Mouse (Mus musculus): Measurements from ENCODE around the gene Eloa. TPM values are rescaled to one million over a fixed set of nuclear protein-coding genes. Genes with fewer than 3 reads are reported as not detected.

The Eloa gene
- polyA plus RNA-seq, 1 experiment from 2014 or later: 79.3 TPM

DNA sequence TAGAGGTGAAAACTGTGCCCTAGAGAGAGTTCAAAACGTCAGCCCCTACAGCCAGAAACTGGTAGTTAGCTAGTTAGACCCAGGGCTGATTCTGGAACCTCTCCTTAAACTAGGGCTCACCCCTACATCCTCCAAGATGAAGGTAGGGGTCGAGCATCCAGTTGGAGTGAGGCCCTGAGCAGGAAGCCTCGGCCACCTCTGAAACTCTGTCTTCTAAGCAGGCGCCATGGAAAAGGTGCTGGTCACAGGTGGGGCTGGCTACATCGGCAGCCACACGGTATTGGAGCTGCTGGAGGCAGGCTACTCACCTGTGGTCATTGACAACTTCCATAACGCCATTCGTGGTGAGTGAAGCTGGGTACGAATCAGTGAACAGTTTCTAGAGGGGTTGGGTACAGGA lies 56.5 kb downstream of the Eloa start:
- Histone ChIP-seq H3K27ac (peak overlapping the region; percentile 73), H3K79me2 (ENCODE audit: inconsistent target) (no peaks in the 10 kb centered on the region; the same call in 1 of the 2 replicates), H3K36me3 (ENCODE audit: inconsistent target) (peaks cover 32% of the 10 kb centered on the region), H3K4me3 (ENCODE audit: inconsistent target) (peak overlapping the region; percentile 88; the same call in 1 of the 2 replicates)
- WGBS (ENCODE audit: missing documents): 84% methylated on average over 8 of the region's 9 CpGs

- H3K27ac ChIP-seq: peak overlapping the region; percentile 73
- WGBS (ENCODE audit: missing documents): 5% methylated on average over 12 of the region's 12 CpGs
- no peaks in the 10 kb centered on the region for H3K79me2 ChIP-seq (ENCODE audit: inconsistent target)
- peaks cover 32% of the 10 kb centered on the region for H3K36me3 ChIP-seq (ENCODE audit: inconsistent target)
- H3K4me3 ChIP-seq (ENCODE audit: inconsistent target): peak overlapping the region; percentile 88
Measured at GRCm38 (mm10) chr4:135964426-135964825, 57.1 kb downstream of the Eloa start.

GRCm38 (mm10) chr4:135963457-135964193 lies 57.9 kb downstream of the Eloa start, which contains the start of gene Gale:
TSS of gene Gale (plus strand) at chr4:135963727.
- under 1% methylated on average over 55 of the region's 56 CpGs for WGBS (ENCODE audit: missing documents)
- H3K79me2 ChIP-seq (ENCODE audit: inconsistent target): no peaks in the 10 kb centered on the region
- H3K27ac ChIP-seq: peak within 1 kb of the TSS; percentile 84
- H3K36me3 ChIP-seq (ENCODE audit: inconsistent target): peaks cover 32% of the 10 kb centered on the region
- peak within 1 kb of the TSS; percentile 88 for H3K4me3 ChIP-seq (ENCODE audit: inconsistent target)

GRCm38 (mm10) chr4:135962946-135963345 lies 58.6 kb downstream of the Eloa start:
- Histone ChIP-seq H3K27ac (peak overlapping the region; percentile 84), H3K36me3 (ENCODE audit: inconsistent target) (peaks cover 39% of the 10 kb centered on the region), H3K79me2 (ENCODE audit: inconsistent target) (no peaks in the 10 kb centered on the region), H3K4me3 (ENCODE audit: inconsistent target) (peak overlapping the region; percentile 88)
- WGBS (ENCODE audit: missing documents): 2% methylated on average over 13 of the region's 15 CpGs

GRCm38 (mm10) chr4:135962198-135962597 lies 59.4 kb downstream of the Eloa start:
- no peak overlapping the region for H3K27ac ChIP-seq
- no peaks in the 10 kb centered on the region for H3K79me2 ChIP-seq (ENCODE audit: inconsistent target)
- 89% methylated on average over 5 of the region's 7 CpGs for WGBS (ENCODE audit: missing documents)
- H3K4me3 ChIP-seq (ENCODE audit: inconsistent target): no peak overlapping the region
- H3K36me3 ChIP-seq (ENCODE audit: inconsistent target): peaks cover 47% of the 10 kb centered on the region

DNA sequence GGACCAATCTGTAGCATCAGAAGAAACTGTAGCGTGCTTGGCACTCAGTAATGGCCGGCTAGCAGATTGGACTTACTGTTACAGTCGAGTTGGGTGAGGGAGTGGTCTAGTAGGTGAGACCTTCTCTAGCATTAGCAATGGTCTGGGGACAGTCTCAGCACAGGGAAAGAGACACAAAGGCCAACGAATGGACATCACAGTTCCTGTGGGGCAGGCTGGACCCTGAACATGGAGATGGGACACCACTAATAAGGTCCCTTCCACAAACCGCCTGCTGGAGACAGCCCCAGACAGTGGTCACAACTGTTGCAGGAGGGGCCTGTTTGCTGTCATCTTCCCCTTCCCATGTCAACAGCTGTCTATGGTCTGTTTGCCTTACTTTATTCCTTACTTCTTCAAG lies 59.9 kb downstream of the Eloa start:
- 94% methylated on average over 5 of the region's 5 CpGs for whole genome bisulfite sequencing (ENCODE audit: missing documents)
- no peak overlapping the region for H3K27ac ChIP-seq

DNA sequence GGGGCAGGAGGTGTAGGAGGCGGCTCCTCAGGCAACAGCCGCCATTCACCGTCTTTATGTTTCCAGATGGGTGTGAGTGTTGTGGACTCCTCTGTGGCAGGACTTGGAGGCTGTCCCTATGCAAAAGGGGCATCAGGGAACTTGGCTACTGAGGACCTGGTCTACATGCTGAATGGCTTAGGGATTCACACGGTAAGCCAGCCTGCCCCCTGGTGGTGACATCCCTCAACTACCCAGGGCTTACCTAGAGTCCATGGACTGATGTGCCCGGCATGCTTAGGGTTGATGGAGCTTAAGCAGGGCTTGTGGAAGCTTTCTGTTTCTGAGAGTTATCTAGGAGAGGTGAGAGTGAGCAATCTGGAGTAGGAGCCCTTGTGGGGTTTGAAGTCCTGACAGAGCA lies 60.8 kb downstream of the Eloa start:
- Histone ChIP-seq H3K79me2 (ENCODE audit: inconsistent target) (peaks cover 1% of the 10 kb centered on the region; the same call in 1 of the 2 replicates), H3K27ac (no peak overlapping the region), H3K36me3 (ENCODE audit: inconsistent target) (peaks cover 56% of the 10 kb centered on the region), H3K4me3 (ENCODE audit: inconsistent target) (no peak overlapping the region)
- WGBS (ENCODE audit: missing documents): 47% methylated on average over 4 of the region's 5 CpGs

More for the DNA sequence above, 59.9 kb downstream of the Eloa start:
- Histone ChIP-seq H3K36me3 (ENCODE audit: inconsistent target) (peaks cover 48% of the 10 kb centered on the region), H3K79me2 (ENCODE audit: inconsistent target) (no peaks in the 10 kb centered on the region; the same call in 1 of the 2 replicates), H3K4me3 (ENCODE audit: inconsistent target) (no peak overlapping the region)

DNA sequence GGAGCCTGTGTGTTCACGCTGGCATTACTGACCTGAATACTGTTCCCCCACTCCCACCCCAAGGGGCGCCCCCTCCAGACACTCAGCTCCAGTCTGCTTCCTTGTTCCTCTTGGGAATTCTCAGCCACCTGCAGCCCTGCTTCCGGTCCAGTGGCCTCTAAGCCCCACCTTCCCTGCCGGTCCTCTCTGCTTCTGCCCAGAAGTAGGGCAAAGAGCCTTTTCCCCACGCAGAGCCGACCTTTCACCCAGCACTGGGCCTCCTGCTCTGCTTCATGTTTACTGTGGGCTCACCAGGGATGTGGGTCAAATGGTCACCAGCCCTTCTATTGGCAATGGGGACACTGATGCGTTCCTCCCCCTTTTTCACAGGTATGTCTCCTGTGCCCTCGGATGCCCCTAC lies 63.2 kb downstream of the Eloa start:
- no peak overlapping the region for H3K27ac ChIP-seq
- peaks cover 72% of the 10 kb centered on the region for H3K36me3 ChIP-seq (ENCODE audit: inconsistent target)
- WGBS (ENCODE audit: missing documents): 95% methylated on average over 8 of the region's 8 CpGs
- H3K4me3 ChIP-seq (ENCODE audit: inconsistent target): no peak overlapping the region
- H3K79me2 ChIP-seq (ENCODE audit: inconsistent target): peaks cover 15% of the 10 kb centered on the region; the same call in 1 of the 2 replicates

DNA sequence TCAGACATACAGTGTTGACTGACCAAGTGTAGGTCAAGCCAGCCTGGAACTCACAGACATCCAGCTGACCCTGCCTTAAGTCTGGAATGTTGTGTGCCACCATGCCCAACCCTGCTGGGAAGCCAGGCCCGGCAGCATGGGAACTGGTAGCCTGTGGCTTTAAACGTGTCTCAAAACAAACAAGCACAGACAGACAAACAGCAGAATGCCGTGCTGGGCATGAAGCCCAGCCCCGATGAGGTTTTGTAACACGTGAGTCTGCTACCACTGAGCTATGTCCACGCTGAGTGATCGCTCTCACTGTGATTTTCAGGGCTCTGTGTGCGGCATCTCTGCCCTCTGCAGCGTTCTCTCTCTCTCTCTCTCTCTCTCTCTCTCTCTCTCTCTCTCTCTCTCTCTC lies 65.7 kb downstream of the Eloa start:
- no peak overlapping the region for H3K4me3 ChIP-seq (ENCODE audit: inconsistent target)
- WGBS (ENCODE audit: missing documents): 97% methylated on average over 9 of the region's 9 CpGs
- no peak overlapping the region for H3K27ac ChIP-seq
- peaks cover 37% of the 10 kb centered on the region for H3K79me2 ChIP-seq (ENCODE audit: inconsistent target)
- peaks cover 84% of the 10 kb centered on the region for H3K36me3 ChIP-seq (ENCODE audit: inconsistent target)

GRCm38 (mm10) chr4:135954241-135954640 lies 67.3 kb downstream of the Eloa start:
- no peak overlapping the region for H3K27ac ChIP-seq
- peaks cover 53% of the 10 kb centered on the region for H3K79me2 ChIP-seq (ENCODE audit: inconsistent target)
- H3K36me3 ChIP-seq (ENCODE audit: inconsistent target): peaks cover 78% of the 10 kb centered on the region
- WGBS (ENCODE audit: missing documents): 45% methylated on average over 2 of the region's 2 CpGs
- no peak overlapping the region for H3K4me3 ChIP-seq (ENCODE audit: inconsistent target)

Other genes with a start within 250 kb of the Eloa start
- gene Srsf10, start 166.0 kb downstream of the Eloa start, polyA plus RNA-seq (2018): 50.4 to 69.4 TPM (median 56.2 TPM) in 3 replicates
- 74.9 to 124 TPM (median 112 TPM) in 3 replicates for gene Pnrc2, start 147.9 kb downstream of the Eloa start, polyA plus RNA-seq (2018)
- gene Cnr2, start 126.4 kb downstream of the Eloa start, polyA plus RNA-seq (2018): 9.0 to 20.9 TPM (median 11.2 TPM) in 3 replicates
- 158 to 239 TPM (median 178 TPM) in 3 replicates for gene Fuca1, start 101.0 kb downstream of the Eloa start, polyA plus RNA-seq (2018)
- 34.9 to 87.9 TPM (median 66.0 TPM) in 3 replicates for gene Hmgcl, start 75.3 kb downstream of the Eloa start, polyA plus RNA-seq (2018)
- 3.5 to 12.3 TPM (median 7.7 TPM) in 3 replicates for gene Gale, start 58.0 kb downstream of the Eloa start, polyA plus RNA-seq (2018)
- 41.4 to 77.2 TPM (median 65.0 TPM) in 3 replicates for gene Lypla2, start 49.1 kb downstream of the Eloa start, polyA plus RNA-seq (2018)
- gene Pithd1, start 34.5 kb downstream of the Eloa start, polyA plus RNA-seq (2018): 21.2 to 24.6 TPM (median 22.0 TPM) in 3 replicates
- 697 to 1,008 TPM (median 879 TPM) in 3 replicates for gene Rpl11, start 31.7 kb upstream of the Eloa start, polyA plus RNA-seq (2018)
- gene Id3, start 121.7 kb upstream of the Eloa start, polyA plus RNA-seq (2018): 0.34 to 38.1 TPM (median 3.1 TPM) in 3 replicates
- gene E2f2, start 150.6 kb upstream of the Eloa start, polyA plus RNA-seq (2018): 1.5 to 5.0 TPM (median 2.6 TPM) in 3 replicates
- 0.04 to 0.09 TPM (median 0.07 TPM) in 3 replicates for gene Asap3, start 184.6 kb upstream of the Eloa start, polyA plus RNA-seq (2018)
- gene Tcea3, start 226.0 kb upstream of the Eloa start, polyA plus RNA-seq (2018): not detected in 3 replicates